Mouse (Mus musculus) stomach, postnatal 0 days (tissue): ENCODE results near the gene Col13a1.
A peak's percentile ranks its signal among the peaks of the same experiment; 100 is the strongest.

ENCODE experiments used
- CTCF ChIP-seq: IDR thresholded peaks from 2 replicates; pipeline ENCODE4 v1.5.1; 2016; ENCODE audit warnings: antibody characterized with exemption, low read depth, mild to moderate bottlenecking, moderate library complexity
- EP300 ChIP-seq: optimal IDR thresholded peaks from 2 replicates; pipeline ENCODE3; 2016; ENCODE audit warnings: antibody characterized with exemption

GRCm38 (mm10) chr10:61976987-61977386 lies 1.9 kb downstream of the Col13a1 start:
- TF ChIP-seq CTCF = peak; percentile 66
- no peak for TF ChIP-seq EP300
